Mouse (Mus musculus): Measurements from ENCODE around the gene Tbx2. TPM values are rescaled to one million over a fixed set of nuclear protein-coding genes. Genes with fewer than 3 reads are reported as not detected.

The Tbx2 gene
- polyA plus RNA-seq, 1 experiment from 2014 or later: 5.0 TPM

GRCm38 (mm10) chr11:85836523-85837290 lies 4.4 kb downstream of the Tbx2 start:
- peak overlapping the region; percentile 91 for H3K9ac ChIP-seq
- 8% methylated on average over 32 of the region's 32 CpGs for WGBS

GRCm38 (mm10) chr11:85837291-85837647 lies 4.9 kb downstream of the Tbx2 start:
- WGBS: 3% methylated on average over 18 of the region's 18 CpGs
- peak overlapping the region; percentile 69 for H3K4me3 ChIP-seq
- H3K4me1 ChIP-seq: peaks cover 67% of the 10 kb centered on the region
- peaks cover 3% of the 10 kb centered on the region; the same call in 1 of the 2 replicates for H3K36me3 ChIP-seq
- peak overlapping the region; percentile 33; the same call in 1 of the 2 replicates for H3K27ac ChIP-seq
- peaks cover 80% of the 10 kb centered on the region for H3K27me3 ChIP-seq
- no peaks in the 10 kb centered on the region for H3K9me3 ChIP-seq
- H3K4me2 ChIP-seq (replicated peaks): peak overlapping the region; percentile 87
- ATAC-seq (ENCODE audit: low FRiP score, low read depth): no peak
- H3K9ac ChIP-seq: peak overlapping the region; percentile 91

More at GRCm38 (mm10) chr11:85836523-85837290, 4.4 kb downstream of the Tbx2 start:
- no peaks in the 10 kb centered on the region for H3K9me3 ChIP-seq
- ATAC-seq (ENCODE audit: low FRiP score, low read depth): no peak
- peaks cover 69% of the 10 kb centered on the region for H3K4me1 ChIP-seq
- H3K36me3 ChIP-seq: peaks cover 3% of the 10 kb centered on the region; the same call in 1 of the 2 replicates
- H3K4me3 ChIP-seq: peak overlapping the region; percentile 69
- peak overlapping the region; percentile 33; the same call in 1 of the 2 replicates for H3K27ac ChIP-seq
- peak overlapping the region; percentile 87 for H3K4me2 ChIP-seq (replicated peaks)
- peaks cover 83% of the 10 kb centered on the region for H3K27me3 ChIP-seq

GRCm38 (mm10) chr11:85837648-85838423 lies 5.5 kb downstream of the Tbx2 start:
- peaks cover 3% of the 10 kb centered on the region; the same call in 1 of the 2 replicates for H3K36me3 ChIP-seq
- peak overlapping the region; percentile 69 for H3K4me3 ChIP-seq
- H3K4me2 ChIP-seq (replicated peaks): peak overlapping the region; percentile 87
- H3K27ac ChIP-seq: peak overlapping the region; percentile 49; the same call in 1 of the 2 replicates
- no peak for ATAC-seq (ENCODE audit: low FRiP score, low read depth)
- whole genome bisulfite sequencing: 3% methylated on average over 57 of the region's 67 CpGs
- peak overlapping the region; percentile 91 for H3K9ac ChIP-seq
- no peaks in the 10 kb centered on the region for H3K9me3 ChIP-seq
- peaks cover 83% of the 10 kb centered on the region for H3K27me3 ChIP-seq
- H3K4me1 ChIP-seq: peaks cover 70% of the 10 kb centered on the region

- Histone ChIP-seq H3K4me3 (peak overlapping the region; percentile 69), H3K27ac (peak overlapping the region; percentile 49; the same call in 1 of the 2 replicates), H3K36me3 (peaks cover 3% of the 10 kb centered on the region; the same call in 1 of the 2 replicates), H3K9me3 (no peaks in the 10 kb centered on the region), H3K9ac (peak overlapping the region; percentile 91), H3K4me1 (peaks cover 74% of the 10 kb centered on the region), H3K4me2 (replicated peaks) (peak overlapping the region; percentile 87), H3K27me3 (peaks cover 85% of the 10 kb centered on the region)
- no peak for ATAC-seq (ENCODE audit: low FRiP score, low read depth)
- whole genome bisulfite sequencing: 14% methylated on average over 20 of the region's 20 CpGs
Observed at GRCm38 (mm10) chr11:85838424-85839257, 6.3 kb downstream of the Tbx2 start.

GRCm38 (mm10) chr11:85839258-85840030 lies 7.1 kb downstream of the Tbx2 start:
- peak overlapping the region; percentile 22; the same call in 1 of the 2 replicates for H3K27ac ChIP-seq
- peak overlapping the region; percentile 87 for H3K4me2 ChIP-seq (replicated peaks)
- peak overlapping the region; percentile 91 for H3K9ac ChIP-seq
- no peak for ATAC-seq (ENCODE audit: low FRiP score, low read depth)
- WGBS: 29% methylated on average over 7 of the region's 7 CpGs
- peaks cover 78% of the 10 kb centered on the region for H3K27me3 ChIP-seq
- H3K9me3 ChIP-seq: no peaks in the 10 kb centered on the region
- H3K4me1 ChIP-seq: peaks cover 77% of the 10 kb centered on the region
- peaks cover 3% of the 10 kb centered on the region; the same call in 1 of the 2 replicates for H3K36me3 ChIP-seq
- peak overlapping the region; percentile 69 for H3K4me3 ChIP-seq

- H3K9ac ChIP-seq: peak overlapping the region; percentile 91
- peaks cover 3% of the 10 kb centered on the region; the same call in 1 of the 2 replicates for H3K36me3 ChIP-seq
- H3K4me2 ChIP-seq (replicated peaks): peak overlapping the region; percentile 87
- peak overlapping the region; percentile 73 for H3K27ac ChIP-seq
- H3K9me3 ChIP-seq: no peaks in the 10 kb centered on the region
- H3K4me1 ChIP-seq: peaks cover 83% of the 10 kb centered on the region
- no peak for ATAC-seq (ENCODE audit: low FRiP score, low read depth)
- WGBS: 10% methylated on average over 27 of the region's 27 CpGs
- H3K27me3 ChIP-seq: peaks cover 76% of the 10 kb centered on the region
- peak overlapping the region; percentile 69 for H3K4me3 ChIP-seq
Observed at GRCm38 (mm10) chr11:85840031-85840802, 7.9 kb downstream of the Tbx2 start.

GRCm38 (mm10) chr11:85840803-85841145 lies 8.4 kb downstream of the Tbx2 start:
- 9% methylated on average over 21 of the region's 21 CpGs for WGBS

GRCm38 (mm10) chr11:85841211-85841681 lies 8.9 kb downstream of the Tbx2 start:
- H3K4me3 ChIP-seq: peak overlapping the region; percentile 69
- H3K9me3 ChIP-seq: no peaks in the 10 kb centered on the region
- WGBS: 18% methylated on average over 8 of the region's 8 CpGs
- H3K4me1 ChIP-seq: peaks cover 77% of the 10 kb centered on the region
- peak overlapping the region; percentile 91 for H3K9ac ChIP-seq
- H3K4me2 ChIP-seq (replicated peaks): peak overlapping the region; percentile 87
- H3K27ac ChIP-seq: peak overlapping the region; percentile 73
- H3K27me3 ChIP-seq: peaks cover 67% of the 10 kb centered on the region
- peaks cover 3% of the 10 kb centered on the region; the same call in 1 of the 2 replicates for H3K36me3 ChIP-seq
- ATAC-seq (ENCODE audit: low FRiP score, low read depth): no peak

More at GRCm38 (mm10) chr11:85840803-85841145, 8.4 kb downstream of the Tbx2 start:
- H3K36me3 ChIP-seq: peaks cover 3% of the 10 kb centered on the region; the same call in 1 of the 2 replicates
- peak overlapping the region; percentile 69 for H3K4me3 ChIP-seq
- H3K27me3 ChIP-seq: peaks cover 72% of the 10 kb centered on the region
- peak overlapping the region; percentile 91 for H3K9ac ChIP-seq
- H3K9me3 ChIP-seq: no peaks in the 10 kb centered on the region
- ATAC-seq (ENCODE audit: low FRiP score, low read depth): no peak
- peak overlapping the region; percentile 87 for H3K4me2 ChIP-seq (replicated peaks)
- peaks cover 82% of the 10 kb centered on the region for H3K4me1 ChIP-seq
- peak overlapping the region; percentile 73 for H3K27ac ChIP-seq

- peaks cover 70% of the 10 kb centered on the region for H3K4me1 ChIP-seq
- H3K36me3 ChIP-seq: peaks cover 3% of the 10 kb centered on the region; the same call in 1 of the 2 replicates
- peak overlapping the region; percentile 84 for H3K27ac ChIP-seq
- peak overlapping the region; percentile 39 for H3K4me3 ChIP-seq
- no peaks in the 10 kb centered on the region for H3K9me3 ChIP-seq
- H3K27me3 ChIP-seq: peaks cover 62% of the 10 kb centered on the region
- peak overlapping the region; percentile 87 for H3K4me2 ChIP-seq (replicated peaks)
- ATAC-seq (ENCODE audit: low FRiP score, low read depth): peak; percentile 48
- H3K9ac ChIP-seq: peak overlapping the region; percentile 62
- under 1% methylated on average over 31 of the region's 32 CpGs for WGBS
Observed at GRCm38 (mm10) chr11:85841980-85842379, 9.6 kb downstream of the Tbx2 start.
